Mouse (Mus musculus) cortical plate, adult 2 months (tissue): ENCODE results near the gene Slc22a23.

Experiments
- CTCF ChIP-seq: fragments of 200-500 bp; IDR thresholded peaks from 2 replicates; pipeline ENCODE4 v1.5.1; 2011; ENCODE audit warnings: mild to moderate bottlenecking, control low read depth, low read length; ENCODE audit not compliant: insufficient read depth; ENCODE audit errors: extremely low read depth
- POLR2A ChIP-seq: fragments of 200-500 bp; IDR thresholded peaks from 2 replicates; pipeline ENCODE4 v1.6.1; 2011; ENCODE audit warnings: mild to moderate bottlenecking, low read length, control low read depth; ENCODE audit not compliant: insufficient read depth; ENCODE audit errors: extremely low read depth

GRCm38 (mm10) chr13:34326992-34327391, 18.0 kb downstream of the Slc22a23 start:
- TF ChIP-seq POLR2A (no peak), CTCF (no peak)
